Mouse (Mus musculus): ENCODE data around the gene Nrsn2.
"Not testable (repeated sequence)": the region's sequence is repeated elsewhere in the genome, so short reads cannot be mapped to it uniquely, and the experiment has no call there.

Nrsn2 gene

DNA sequence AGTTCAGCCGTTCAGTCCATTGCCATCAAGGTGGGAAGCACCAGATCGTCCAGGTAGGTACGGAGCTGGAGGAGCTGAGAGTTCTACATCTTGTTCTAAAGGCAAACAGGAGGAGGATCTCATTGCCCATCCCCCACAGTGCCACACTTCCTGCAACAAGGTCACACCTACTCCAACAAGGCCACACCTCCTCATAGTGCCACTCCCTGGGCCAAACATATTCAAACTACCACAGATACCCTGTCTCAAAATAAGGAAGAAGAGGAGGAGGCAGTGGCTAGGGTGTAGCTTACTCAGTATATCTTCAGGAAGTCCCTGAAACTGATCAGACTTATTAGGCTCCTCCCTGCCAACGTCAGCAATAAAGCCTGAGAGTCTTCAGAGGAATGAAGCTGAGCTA lies 7.8 kb upstream of the Nrsn2 start:
- no peak for DNase-seq (ENCODE audit: low spot score)

DNA sequence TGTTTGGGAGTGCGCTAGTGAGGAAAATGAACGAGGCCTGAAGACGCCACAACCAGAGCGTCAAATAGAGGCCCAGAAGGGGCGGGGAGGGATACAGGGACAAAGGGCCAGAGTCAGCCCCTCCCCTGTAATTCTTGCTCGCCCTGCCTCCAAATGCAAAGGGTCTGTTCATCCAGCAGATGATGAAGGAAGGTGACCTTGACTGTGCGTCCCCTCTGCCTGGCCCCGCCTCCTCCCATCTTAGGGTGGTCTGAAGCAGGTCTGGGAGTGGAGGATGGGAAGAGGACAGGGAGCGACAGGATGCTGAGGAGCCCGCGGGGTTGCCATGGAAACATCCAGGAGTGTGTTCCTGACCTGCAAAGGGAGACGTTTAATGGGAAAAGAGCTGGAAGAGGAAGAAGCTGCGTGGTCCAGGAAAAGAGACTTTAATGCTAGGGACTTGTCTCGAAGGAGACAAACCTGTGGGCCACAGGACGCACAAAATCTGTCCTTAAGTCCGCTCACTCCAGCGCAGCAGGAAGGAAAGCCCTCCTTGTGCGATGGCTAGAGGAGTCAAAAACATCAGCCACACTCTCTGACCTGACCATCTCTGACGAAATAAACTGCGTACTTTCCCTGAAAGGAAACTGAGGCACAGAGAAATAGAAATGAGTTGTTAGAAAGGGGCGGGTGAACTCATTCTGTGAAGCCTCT lies 640 bp downstream of the Nrsn2 start:
- DNase-seq (ENCODE audit: low spot score): no peak

DNA sequence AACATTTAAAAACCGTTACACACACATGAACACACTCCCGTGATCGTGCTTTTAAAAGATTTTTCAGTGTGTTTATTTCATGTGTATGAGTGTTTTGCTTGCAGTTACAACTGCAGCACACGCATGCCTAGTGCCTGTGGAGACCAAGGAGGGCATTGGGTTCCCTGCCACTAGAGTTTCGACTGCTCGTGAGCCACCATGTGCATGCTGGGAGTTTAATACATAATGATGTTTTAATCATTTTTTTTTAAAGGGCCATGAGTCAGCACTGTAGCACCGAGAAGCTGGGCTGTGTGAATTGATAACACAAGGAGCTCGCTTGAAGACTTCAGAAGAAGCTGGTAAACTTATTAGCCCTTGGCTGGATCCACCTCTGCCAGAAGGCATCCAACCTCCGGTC lies 2.9 kb downstream of the Nrsn2 start:
- DNase-seq (ENCODE audit: low spot score): no peak

DNA sequence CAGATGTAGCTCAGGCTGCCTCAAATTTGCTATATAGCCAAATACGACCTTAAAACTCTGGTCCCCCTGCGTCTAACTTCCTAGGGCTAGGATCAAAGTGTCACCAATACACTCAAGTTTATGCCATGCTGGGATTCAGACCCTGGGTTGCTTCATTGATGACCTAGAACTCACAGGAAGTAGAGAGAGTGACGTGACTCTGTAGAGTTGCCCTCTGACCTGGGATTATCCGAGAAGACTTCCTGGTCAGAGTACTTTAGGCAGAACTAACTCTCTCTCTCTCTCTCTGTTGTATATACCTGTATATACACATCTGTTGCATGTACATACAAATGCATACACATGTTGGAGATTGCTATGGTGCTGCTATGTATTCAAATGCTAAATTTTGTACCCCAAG lies 3.8 kb downstream of the Nrsn2 start:
- no peak for DNase-seq (ENCODE audit: low spot score)

DNA sequence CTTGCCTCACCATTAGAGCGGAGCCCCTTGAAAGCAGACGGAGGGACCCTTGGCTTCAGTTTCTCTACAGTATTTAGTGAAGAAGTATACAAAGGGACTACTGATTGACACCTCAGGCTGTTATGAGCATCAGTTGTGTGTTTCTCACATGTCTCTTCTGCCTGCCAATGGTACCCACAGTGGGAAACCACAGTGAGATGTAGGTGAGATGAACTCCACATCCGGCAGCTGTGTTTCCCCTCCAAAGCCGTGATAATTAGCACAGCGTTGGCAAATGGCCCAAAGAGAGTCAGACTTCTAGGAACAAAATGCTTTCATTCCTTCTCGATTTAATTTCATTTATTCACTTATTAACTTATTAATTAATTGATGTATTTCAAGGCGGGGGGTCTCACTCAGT lies 4.3 kb downstream of the Nrsn2 start:
- DNase-seq (ENCODE audit: low spot score): no peak

DNA sequence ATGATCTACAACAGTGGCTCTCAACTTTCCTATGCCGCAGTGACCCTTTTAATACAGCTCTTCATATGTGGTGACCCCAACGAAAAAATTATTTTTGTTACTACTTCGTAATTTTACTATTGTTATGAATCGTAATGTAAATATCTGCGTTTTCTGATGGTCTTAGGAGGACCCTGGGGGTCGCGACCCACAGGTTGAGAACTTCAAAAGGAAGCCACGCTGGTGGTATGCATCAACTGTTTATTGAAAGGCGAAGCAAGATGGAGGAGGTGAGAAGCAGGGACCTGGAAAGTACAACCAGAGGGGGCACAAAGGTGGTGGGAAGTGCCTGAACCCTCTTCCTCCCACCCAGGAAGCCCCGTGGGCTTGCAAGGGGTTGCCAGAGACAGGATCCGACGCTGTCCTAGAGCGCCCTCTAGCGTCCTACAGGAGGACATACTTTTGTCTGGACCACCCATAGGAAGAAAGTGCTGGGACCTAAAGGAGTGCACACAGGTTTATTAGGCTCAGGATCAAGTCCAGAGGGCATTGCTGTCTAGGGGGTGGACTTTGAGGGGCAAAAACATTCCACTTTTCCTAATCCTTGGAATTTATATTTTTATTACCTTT lies 7.8 kb downstream of the Nrsn2 start:
- peak; percentile 77 for DNase-seq (ENCODE audit: low spot score)

DNA sequence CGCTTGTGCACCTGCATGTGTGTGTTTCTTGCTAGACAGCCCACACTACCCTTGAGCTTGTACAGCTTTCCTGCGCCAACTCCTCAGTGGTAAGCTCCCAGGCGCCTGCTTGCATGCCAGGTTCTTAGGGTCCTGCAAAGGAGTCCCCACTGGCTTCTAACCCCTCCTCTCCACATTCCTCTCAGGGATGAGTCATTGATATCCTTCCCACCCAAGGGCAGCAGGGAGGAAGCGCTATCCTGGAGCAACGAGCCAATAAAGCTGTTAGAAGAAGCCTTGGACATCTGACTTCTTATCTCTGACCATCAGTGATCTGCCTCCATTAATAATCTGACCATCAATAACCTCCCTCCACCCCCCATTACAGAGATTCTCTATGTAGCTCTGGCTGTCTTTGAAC lies 8.5 kb downstream of the Nrsn2 start:
- no peak for DNase-seq (ENCODE audit: low spot score)

DNA sequence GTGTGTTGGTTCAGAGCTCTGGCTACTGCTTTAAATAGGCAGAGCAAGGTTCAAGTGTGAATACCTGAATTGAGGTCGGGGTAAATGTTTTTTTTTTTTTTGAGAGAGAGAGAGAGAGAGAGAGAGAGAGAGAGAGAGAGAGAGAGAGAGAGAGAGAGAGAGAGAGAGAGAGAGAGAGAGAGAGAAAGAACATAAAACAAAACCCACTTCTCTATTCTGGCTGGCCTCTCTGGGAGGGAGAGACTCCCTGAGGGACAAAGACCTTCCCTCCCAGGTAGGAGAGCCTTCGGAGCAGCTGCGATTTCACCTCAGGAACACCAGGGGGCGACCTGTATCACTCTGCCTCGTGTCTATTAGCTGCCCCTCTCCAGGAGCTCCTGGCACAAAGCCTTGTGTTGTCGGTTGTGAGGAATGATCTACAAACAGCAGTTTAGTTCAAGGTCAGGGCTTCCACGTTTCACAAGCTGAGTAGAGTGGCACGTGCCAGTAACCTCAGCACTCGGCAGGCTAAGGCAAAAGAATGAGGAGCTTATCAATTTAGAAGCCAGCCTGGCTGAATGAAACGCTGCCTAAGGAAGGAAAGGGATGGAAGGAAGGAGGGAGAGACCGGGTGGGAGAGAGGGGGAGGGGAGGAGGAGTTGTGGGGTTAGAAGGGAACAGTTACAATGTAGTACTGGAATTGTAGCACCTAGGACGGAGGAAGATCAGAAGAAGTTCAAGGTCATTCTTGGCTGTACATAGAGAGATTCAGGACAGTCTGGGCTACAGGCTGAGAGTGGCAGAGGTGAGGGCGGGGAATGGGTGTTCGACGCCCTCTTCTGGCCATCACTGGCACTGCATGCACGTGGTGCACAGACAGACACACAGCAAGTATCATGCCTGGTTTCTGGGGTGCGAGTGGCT lies 12.9 kb downstream of the Nrsn2 start:
- peak; percentile 86 for DNase-seq (ENCODE audit: low spot score)

DNA sequence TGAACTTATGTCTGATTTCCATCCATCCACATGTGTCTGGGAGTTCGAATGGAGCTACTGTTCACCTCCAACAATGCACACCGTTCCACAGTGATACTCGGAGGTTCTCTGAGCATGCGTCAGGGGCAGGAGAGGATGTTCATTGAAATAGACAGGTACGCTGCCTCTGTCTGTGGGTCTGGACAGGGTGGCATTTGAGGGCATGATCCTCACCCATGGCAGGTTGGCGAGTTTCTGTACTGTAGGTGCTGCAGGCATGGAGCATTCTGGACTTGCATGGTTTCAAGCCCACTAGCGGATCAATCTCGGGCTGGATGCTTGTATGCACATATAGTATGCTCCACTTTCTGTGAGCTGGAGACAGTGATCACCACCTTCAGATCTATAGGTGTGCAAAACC lies 15.2 kb downstream of the Nrsn2 start:
- no peak for DNase-seq (ENCODE audit: low spot score)

DNA sequence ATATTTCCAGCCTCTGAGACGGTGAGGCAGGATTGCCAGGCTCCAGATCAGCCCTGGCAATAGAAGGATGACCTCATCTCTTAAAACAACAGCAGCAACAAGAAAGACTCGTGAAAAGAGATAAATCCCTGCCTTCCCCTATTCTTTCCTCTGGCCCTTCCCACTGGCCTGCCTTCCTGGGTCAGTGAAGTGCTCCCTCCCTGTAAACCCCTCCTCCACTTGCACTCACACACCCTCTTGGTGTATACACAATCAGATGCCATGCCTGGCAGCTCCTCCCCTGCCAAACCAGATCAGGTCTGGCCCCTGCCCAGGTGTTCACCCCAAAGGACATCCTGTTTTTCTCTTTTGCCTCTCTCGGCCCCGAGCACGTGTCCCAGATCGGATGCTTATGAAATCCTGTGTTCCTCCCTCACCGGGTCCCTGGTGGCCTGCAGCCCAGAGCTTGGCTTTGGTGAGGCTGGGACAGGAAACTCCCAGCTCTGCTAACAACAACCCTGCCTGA lies 16.1 kb downstream of the Nrsn2 start:
- DNase-seq (ENCODE audit: low spot score): peak; percentile 77

DNA sequence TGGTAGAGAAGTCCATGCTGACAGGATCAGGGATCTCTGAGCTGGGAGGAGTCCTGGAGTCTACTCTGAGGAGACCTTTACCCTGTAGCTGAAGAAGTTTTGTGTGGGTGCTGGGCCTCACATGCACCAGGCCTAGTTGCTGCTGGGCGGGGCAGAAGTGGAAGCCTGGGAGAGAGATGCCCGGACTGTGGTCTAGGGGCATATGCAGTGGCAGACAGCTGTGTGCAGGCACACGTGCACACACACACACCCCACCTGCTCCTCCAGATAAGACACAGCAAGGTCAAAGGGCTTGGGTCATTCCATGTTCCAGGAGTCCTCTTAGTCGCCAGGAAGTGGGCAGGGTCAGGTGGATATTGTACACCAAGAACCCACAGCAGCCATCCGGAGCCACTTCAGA lies 16.8 kb downstream of the Nrsn2 start:
- DNase-seq (ENCODE audit: low spot score): no peak

DNA sequence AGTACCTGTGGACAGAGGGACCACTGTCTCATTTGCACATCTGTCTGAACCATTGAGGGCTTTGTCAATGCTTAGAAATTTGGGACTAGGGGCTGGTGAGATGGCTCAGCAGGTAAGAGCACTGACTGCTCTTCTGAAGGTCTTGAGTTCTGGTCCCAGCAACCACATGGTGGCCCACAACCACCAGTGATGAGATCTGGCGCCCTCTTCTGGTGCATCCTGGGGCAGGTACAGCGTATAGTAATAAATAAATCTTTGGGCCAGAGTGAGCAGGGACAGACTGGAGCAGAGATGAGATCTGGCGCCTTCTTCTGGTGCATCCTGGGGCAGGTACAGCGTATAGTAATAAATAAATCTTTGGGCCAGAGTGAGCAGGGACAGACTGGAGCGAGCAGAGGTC lies 17.5 kb downstream of the Nrsn2 start:
- DNase-seq (ENCODE audit: low spot score): not testable (repeated sequence)

DNA sequence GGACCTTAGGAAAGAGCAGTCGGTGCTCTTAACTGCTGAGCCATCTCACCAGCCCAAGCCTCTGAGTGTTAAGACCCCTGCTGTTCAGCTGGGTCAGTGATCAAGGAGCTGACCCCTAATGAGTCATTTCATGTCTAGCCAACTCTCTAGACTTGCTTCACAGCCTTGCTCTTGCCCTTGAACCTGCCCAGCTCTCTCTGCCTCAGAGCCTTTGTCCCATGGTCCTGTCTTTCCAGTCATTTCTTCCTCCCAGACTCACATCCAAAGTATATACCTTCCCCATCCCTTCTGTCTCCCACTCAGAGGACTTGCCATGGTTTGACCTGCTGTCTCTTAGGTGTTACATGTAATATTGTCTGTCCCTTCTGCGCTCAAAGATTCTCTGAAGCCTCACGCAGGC lies 19.2 kb downstream of the Nrsn2 start:
- no peak for DNase-seq (ENCODE audit: low spot score)

DNA sequence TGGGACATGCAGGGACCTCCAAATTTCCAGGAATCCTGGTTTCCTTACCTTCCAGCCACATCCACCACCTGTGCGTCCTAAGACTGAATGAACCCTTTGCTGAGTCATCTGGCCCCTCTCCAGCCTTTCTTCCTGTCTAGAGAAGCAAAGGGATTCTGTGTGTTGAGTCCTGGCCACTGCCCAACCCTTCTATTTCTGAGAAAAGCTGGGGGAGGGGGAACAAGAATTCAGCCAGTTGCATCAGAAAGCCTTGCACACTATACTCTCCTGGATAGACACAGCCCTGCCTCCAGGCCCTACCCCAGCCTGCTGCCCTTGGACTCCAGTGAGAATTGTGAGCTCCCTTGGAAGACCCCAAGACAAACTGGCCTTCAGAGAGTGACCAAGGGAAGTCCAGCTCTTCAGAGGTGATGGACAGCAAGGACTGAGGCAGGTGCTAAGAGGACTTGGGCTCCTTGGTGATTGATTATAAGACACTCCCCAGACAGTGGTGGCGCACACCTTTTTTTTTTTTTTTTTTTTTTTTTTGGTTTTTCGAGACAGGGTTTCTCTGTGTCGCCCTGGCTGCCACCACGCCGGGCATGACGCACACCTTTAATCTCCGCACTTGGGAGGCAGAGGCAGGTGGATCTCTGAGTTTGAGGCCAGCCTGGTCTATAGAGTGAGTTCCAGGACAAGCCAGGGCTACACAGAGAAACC lies 26.4 kb downstream of the Nrsn2 start:
- peak; percentile 95 for DNase-seq (ENCODE audit: low spot score)

DNA sequence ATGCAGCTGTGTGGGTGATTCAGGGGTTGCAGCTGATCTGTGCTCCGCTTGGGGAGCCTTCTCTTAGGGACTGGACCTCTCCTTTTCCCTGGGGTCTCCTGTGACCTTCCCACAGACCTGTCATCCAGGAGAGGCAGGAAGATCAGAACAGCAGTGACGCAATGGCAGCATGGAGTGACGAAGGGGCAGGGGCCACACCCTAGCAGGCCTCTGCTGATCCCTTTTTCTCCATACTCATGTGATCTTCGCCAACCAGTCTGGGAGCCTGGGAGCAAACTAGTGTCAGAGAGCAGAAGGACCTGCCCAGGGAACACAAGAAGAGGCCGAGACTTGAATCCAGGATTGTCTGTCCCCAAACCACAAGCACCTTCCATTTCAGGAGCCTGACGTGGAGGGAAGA lies 27.2 kb downstream of the Nrsn2 start:
- no peak for DNase-seq (ENCODE audit: low spot score)

DNA sequence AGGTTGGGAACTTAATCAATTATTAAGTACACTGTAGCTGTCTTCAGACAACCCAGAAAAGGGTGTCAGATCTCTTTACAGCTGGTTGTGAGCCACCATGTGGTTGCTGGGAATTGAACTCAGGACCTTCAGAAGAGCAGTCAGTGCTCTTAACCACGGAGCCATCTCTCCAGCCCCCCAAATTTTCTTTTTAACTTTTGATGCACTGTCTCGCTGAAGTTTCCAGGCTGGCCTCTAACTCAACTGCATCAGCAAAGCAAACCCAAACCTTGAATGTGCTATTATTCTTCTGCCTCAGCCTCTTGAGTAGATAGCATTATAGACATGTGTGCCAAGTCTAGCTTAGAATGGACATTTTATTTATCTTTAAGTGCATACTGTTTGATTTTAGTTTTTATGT lies 28.7 kb downstream of the Nrsn2 start:
- no peak for DNase-seq (ENCODE audit: low spot score)

DNA sequence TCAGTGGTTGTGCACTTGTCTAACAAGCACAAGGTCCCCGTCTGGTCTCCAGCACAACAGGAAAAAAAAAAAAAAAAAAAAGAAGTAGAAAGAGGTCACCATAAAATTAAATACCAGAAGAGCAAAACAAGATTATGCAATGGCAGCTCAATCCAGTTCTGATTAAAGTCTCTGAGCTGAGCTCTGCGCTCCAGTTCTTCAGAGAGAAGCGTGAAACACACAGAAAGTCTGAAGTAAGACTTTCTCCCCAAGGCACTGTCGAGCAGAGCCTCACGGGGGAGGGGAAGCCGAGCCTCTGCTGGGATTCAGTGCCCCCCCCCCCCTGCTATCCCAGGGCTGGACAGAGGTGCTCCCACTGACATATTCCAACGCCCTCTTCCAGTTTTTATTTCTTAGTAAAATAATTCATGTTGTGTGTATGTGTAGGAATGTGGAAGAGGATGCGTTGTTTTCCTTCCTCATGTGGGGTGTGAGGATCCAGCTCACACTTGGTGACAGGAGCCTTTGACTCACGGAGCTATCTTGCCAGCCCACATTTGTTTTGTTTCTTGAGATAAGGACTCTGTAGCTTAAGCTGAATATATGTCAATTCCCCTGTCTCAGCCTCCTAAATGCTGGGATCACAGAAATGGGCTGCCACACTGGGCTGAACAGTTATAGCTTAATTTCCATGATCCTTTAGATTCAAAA lies 29.5 kb downstream of the Nrsn2 start:
- DNase-seq (ENCODE audit: low spot score): peak; percentile 58

DNA sequence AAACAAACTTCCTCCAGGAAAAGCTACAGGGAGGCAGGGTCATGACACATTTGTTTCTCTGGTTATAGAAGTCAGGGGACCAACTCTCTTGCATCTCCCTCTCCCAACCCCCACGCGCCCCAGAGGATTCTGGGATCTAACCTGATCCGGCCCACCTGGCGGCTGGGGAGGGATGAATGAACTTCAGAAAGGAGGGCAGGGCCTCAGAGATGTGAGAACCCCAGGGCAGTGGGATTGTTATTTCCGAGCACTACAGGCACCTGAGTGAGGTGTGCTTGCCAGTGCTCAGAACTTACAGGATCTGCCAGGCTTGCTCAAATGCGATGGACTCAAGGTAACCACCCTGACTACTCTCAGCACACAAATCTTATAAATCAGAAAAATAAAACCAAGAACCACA lies 31.0 kb downstream of the Nrsn2 start:
- DNase-seq (ENCODE audit: low spot score): no peak

DNA sequence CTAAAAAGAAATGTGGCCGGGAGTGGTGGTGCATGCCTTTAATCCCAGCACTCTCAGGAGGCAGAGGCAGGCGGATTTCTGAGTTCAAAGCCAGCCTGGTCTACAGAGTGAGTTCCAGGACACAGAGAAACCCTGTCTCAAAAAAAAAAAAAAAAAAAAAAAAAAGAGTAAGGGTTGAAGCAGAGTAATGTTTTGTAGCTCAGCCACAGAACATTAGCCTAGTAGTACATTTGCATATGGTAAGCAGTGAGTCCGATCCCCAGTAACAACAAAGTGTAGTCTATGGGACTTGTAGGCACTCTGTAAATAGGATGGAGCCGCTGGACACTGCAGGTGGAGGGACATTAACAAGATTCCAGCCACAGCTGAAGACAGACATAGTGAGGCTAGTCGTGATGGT lies 31.5 kb downstream of the Nrsn2 start:
- no peak for DNase-seq (ENCODE audit: low spot score)

DNA sequence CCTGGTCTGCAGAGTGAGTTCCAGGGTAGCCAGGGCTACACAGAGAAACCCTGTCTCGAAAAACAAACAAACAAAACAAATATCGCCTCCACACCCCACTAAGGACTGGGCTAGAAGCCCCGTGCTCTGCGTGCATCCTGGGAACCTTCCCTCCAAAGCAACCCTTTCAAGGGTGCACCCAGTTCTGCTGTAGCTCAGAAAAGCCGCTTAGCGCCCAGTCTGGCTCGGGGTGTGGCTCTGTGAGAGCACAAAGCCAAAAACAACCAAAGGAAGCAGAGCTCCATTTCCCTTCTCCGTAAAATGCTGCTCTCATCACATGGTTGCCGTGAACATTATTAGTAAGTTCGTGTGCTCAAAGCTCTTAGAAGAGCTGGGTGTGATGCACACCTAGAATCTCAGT lies 32.1 kb downstream of the Nrsn2 start:
- peak; percentile 63 for DNase-seq (ENCODE audit: low spot score)

DNA sequence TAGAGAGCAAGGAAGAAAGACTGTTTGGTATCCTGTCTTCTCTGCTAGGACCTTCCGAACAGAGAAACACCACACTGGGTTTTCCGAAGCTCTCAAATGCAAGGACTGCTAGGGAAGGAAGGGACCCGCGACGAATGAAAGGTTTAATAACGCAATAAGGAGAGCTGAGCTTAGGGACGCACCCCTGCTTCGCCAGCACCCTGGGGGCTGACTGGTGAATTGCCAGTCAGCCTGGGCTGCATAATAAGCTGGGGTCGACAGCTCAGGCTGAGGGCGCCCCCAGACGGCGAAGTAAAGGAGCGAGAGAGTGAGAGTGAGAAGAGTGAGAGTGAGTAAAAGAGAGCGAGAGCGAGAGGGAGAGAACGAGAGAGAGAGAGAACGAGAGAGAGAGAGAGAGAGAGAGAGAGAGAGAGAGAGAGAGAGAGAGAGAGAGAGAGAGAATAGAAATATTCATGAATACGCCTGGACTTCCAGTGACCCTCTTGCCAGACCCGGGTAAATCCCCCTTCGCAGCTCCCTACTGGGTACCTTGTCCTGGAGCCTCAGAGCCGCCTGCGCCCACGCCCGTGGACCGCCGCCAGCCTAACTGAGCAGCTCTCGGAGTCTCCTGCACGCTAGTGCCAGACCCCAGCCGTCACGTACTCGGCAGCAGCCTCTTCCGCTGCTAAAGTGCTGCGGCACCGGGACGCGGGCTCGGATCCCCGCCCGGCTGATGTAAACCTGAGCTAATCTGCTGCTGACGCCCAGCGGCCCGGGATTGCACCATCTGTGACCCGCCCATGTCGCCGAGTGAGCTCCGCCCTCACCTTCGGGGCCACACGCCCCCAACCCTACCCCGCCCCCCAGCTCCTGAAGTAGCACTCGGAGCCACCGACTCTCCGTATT lies 32.9 kb downstream of the Nrsn2 start, which contains the start of gene Trib3:
TSS of gene Trib3 (minus strand) at position 704 of the 885 bp plus-strand sequence.
- peak; percentile 95 for DNase-seq (ENCODE audit: low spot score)

All from MN1 (cell line).